Mouse (Mus musculus) cerebellum, adult 2 months (tissue): ENCODE results near the gene Tmem179b.

ENCODE experiments used
- CTCF ChIP-seq: fragments of 200-500 bp; IDR thresholded peaks from 2 replicates; pipeline ENCODE4 v1.5.1; 2011; ENCODE audit warnings: low read depth, mild to moderate bottlenecking, control low read depth, low read length, moderate library complexity, borderline replicate concordance; ENCODE audit not compliant: insufficient read depth
- POLR2A ChIP-seq: fragments of 200-500 bp; IDR thresholded peaks from 2 replicates; pipeline ENCODE4 v1.6.1; 2011; ENCODE audit warnings: low read length, control low read depth, borderline replicate concordance; ENCODE audit not compliant: insufficient read depth

DNA sequence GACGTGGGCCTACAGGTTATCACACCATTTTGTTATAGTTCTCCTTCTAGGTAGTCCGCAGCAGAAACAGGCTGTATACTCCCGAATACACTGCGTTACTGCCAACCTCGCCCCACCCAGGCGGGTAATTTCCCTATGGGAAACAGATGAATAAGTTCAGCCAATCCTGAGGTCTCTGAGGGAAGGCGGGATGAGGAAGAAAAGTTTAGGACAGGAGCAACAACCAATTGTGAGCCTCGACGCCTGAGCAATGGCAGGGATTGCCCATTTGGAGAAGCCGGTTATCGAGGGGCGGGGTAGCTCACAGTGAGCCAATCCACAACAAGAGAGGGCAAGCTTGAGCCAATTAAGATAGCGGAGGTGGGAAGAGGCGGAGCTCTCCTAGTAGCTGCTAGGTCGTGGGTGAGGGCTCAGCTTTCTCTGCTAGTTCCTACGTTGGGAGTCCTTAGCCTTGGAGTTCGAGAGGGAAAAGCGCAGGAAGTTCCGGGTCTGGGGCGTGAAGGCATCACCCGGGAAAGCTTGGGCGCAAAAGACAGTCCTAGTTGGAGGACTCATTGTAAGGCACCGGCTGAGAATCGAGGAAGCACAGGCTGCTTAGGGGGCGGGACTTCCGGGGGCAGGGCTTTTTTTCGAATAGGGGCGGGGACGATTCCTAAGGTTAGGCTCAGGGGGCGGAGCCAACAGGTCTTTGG is 28.0 kb upstream of the Tmem179b start, which contains the start of gene Zbtb3:
- TF ChIP-seq CTCF = no peak
- peak; percentile 69; the same call in 1 of the 2 replicates for TF ChIP-seq POLR2A
